Mouse (Mus musculus) kidney, postnatal 36 days (tissue): Measurements from ENCODE around the gene Optn.

ENCODE experiments used
- DNase-seq, 2 experiments: peaks; one replicate each; pipeline ENCODE4 v3.0.0; 2021 to 2022; ENCODE audit warnings: mixed read lengths in 2 of 2

Gene Optn

DNA sequence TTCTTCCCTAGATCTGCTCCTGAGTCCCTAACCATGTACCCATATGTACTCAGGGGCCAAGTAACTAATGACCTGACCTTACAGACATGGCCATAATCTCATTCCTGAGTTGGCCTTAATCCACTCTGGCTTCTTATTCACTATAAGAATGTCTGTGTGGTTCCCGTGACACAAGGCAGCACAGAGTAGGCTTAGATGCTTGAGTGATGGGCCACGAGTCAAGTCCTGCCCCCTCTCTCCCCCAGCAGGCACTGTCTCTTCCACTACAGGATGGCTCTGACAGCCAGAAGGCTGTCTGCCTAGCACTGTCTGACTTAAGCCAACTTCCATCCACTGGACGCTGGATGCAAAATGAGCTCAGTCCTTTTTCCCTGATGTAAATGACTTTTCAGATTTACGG lies 3.9 kb downstream of the Optn start:
- no peak for DNase-seq

DNA sequence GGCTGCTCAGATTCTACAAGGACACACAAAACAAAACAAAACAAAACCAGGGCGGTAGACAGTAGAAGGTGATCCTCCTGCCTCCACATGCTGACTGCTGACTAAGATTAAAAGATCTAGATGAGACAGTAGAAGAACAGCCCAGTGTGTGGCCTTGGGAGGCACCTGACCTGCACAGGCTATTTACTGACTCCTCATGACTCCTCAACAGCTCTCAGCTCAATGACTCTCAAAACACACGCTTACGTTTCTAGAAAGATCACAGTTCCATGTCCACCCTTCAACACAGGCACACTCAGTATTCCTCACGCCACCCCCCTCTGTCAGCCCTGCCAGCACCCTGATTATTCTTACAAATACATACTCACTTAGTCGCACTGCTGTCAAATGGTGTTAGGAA lies 5.4 kb downstream of the Optn start:
- no peak for DNase-seq

DNA sequence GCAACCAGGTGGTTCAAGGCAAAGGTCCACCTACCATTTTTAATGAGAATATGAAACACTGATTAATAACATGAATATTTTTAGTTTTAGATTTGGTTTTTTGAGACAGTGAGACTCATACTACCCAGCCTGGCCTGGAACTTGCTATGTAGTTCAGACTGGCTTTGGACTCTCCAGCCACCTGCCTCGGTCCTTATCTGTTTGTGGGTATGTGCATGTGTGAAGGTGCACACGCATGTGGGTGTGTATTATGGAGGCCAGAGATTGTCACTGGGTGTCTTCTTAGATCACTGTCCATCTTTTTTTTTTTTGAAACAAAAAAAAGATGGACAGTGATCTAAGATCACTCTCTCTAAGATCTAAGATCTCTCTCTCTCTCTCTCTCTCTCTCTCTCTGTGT lies 13.3 kb downstream of the Optn start:
- no peak for DNase-seq

DNA sequence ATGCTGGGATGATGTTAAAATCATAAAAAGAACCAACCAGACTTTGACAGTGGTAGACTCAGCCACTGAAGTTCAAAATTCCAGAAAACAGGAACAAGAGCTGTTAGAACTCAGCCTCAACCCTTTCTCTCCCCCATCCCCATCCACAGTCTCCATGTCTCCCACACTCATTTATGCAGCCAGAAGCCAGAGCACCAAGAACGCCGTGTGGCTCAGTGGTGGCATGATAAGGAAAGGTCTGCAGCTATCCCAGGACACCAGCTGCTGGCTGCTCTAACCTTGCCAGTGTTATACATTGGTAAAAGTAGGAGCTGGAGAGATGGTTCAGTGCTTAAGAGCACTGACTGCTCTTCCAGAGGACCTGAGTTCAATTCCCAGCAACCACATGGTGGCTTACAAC lies 16.8 kb downstream of the Optn start:
- no peak for DNase-seq

DNA sequence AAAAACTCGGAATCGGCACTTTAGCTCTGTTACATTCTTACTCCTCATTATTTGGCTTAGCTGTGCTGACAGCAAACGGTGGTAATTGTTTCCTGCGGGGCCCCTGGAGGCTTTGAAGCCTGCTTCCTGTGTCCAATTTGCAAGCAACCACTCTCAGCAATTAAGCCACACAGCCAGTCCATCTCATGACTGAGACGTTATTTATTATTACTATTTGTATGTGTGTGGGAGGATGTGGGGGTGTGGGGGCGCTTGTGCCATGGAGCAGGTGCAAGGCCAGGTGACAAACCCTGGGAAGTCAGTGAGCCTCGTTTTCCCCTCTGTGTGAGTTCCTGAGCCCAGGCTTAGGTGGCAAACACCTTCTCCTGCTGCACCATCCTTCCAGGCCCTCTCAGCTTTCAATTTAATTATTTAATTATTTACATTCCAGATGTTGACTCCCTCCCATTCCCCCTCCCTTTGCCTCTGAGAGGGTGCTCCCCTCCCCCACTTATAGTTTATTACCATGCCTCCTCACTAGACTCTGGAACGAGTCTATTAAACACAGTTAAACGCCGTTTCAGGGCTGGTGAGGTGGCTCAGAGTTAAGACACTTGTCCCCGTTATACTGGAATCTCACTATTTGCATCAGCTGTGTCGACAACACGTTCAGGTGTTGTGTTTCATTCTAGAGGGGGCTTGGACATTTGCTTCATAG lies 18.4 kb downstream of the Optn start:
- DNase-seq = no peak

DNA sequence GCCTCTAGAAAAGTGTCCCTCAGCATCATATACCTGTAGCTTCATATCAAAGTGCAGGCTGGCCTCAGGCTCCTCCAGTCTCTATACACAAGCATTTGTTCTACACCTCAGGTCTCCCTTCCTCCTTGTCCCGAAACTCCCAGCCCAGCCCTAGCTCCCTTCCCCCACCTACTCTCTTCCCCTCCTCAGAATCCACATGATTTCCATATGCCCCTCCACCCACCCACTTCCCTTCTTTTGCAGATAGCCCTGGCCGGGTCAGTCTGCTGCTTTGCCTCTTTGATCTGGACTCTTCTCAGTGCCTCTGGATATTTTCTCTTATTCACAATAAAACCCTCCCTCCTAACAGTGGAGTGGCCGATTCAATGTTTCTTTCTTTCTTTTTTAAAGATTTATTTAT lies 19.5 kb downstream of the Optn start:
- DNase-seq = no peak

DNA sequence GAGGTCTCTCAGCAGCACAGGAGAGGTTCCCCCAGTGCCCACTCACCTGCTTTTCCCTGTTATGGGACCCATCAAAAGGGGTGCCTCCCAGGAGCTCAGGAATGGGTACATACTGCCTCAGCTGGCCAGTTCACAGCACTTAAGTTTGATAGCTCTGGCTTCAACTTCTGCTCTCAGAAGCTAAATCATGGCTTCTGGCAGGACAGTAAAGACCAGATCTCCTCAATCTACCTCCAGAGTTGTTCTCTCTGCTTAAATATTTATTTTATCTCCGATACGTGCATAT lies 20.4 kb downstream of the Optn start:
- DNase-seq = no peak

DNA sequence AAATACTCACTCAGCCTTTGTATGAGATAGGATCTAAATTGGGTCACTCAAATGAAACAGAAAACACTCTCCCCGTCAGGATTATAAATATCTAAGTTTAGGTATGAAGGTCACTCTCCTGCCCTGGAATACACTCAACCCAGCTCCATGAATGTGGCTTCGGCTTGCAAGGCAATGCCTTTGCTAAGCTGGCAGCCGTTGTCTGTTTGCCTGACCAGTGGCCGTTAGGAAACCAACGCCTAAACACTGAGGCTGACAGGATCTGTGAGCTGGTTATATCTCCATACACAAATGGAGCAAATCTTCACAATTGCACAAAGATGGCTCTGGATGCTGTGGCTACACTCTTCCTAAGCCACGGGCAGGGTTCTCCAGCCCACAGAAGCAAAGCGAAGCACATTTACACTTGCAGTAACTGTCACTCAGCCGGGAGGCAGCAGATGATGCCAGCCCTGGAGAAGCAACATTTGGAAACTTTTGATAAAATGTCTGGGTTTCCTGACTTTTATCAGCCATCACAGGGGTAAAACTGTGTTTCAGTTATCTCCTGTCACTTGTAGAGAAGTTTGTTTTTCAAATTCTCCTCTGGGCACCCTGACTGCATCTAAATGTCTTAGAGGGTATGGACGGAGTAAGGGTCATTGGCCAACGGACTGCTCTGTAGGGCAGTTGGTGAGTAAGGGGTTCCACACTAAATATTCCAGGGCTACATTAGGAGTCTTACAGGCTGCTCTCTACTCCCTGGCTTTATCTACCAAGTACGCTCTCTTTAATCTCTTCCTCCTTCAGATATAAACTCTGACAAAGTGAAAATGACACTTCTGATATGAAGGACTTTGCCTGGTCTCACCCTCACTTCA lies 21.0 kb downstream of the Optn start:
- DNase-seq = no peak

DNA sequence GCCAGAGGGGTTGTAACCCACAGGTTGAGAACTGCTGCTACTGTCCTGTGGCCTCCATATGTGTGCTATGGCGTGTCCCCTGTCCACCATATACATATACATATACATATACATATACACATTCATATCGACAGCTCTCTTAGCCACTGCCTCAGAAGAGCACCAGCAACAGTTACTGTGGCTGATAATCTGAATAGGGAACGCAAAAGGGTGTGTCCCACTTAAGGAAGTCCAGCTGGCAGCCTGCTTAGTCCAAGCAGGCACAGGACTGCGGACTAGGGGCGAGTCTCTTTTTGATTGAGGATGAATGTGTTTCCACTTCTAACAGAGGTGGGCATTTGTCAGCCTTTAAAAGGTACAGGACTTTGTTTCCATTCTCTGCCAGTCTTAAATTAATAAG lies 22.0 kb downstream of the Optn start:
- no peak for DNase-seq

DNA sequence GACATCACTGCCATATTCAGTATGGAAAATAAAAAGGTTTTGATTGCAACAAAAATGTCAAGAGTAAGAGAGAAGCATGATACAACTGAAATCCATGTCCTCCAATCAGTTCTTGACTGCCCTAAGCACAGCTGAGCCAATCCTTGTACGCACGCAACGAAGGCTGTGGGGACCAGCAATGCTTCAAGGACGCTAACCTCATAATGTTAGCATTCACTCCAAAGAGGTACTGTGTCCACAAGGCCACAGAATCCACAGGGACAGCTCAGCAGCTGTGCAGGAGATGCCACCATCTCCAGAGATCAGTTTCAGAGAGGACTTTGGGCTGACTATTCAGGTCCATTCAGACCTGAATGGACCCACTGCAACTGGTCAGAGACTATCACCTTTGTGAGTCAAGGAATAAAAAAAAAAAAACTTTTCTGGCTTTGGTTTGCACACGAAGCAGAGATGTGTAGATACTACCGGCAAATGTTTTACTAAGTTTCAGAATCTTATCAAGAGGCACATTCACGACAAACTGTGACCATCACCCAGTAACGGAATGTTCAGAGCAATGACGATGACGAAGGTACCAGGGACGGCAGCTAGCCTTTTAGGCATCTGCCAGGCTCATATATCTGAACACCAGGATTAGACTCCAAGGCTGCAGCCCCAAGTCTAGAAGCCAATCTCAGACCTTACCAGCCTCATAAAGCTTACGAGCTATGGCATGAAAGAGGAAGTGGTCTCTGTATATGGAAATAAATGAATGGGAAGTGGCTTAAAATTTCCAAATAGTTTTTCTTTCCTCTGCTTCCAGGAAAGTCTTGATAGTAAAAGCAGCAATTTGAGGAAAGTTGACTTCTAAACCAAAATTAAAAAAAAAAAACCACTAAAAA lies 23.3 kb downstream of the Optn start:
- no peak for DNase-seq

DNA sequence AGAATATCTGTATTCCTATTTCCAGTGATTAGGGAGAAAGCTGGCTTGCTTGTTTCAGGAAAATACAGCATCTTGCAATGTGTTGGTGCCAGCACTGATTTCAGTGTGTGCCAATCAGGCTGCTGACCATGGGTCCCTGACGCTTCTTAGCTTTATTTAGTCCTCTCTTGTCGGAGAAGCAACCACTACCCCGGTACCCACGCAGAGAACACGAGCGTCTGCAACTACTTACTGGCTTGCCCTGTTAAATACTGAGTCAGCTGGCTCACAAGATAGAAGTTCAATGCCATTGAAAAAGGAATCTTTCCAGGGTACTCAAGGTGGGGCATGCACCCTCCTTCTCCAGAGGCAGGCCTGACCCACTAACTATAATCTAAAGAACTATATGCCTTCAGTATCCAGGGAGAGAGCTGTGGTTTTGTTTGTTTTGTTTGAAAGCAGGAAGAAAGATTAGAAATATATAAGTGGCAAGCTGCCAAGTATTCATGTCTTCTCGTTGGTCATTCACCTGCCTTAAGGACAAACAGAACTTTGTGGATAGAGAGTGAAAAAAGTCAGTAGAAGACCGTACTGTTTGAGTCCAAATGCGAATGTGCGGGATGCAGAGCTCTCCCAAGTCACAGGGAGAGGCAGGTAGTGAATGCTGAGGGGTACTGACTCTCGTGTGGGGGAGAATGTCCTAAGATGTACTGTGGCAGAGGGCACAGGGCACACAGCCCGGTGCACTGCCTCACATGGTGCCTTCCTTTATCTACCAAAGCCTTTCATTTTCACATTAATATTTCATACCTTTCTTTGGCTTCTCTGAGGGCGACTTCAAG lies 24.3 kb downstream of the Optn start:
- no peak for DNase-seq

DNA sequence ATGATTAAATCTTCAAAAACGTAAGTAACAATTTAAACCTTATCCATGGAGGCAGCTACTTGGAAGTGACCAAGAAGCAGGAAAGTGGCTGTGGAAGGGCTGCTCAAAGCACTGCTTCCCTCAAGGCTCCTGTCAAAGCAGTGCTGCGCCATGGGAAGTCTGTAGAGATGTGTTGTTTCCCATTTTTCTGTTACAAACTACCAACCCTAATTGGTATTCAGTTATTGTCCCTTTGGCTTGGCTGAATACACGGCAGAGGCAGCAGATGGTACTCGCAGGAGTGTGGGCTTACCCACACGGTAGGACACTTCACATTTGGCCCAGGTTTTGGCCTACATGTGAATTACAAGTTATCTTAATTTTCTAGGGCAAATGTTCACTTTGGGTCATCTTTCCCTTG lies 25.5 kb downstream of the Optn start:
- DNase-seq = no peak

DNA sequence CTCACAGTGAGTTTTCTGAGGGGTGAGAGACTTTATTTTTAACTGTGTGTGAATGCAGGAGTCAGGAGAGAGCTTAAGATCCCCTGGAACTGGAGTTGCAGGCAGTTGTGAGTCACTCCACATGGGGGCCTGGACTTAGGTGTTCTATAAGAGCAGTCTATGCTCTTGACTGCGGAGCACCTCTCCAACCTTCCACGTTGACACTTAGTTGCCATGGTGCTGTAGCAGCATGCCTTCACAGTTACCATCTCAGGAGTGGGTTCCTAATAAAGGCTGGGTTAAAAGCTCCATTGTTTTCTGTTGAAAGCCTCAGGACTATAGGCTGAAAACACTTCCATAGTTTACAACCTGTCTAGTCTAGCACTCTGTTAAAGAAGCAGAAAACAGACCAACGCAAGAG lies 26.5 kb downstream of the Optn start:
- no peak for DNase-seq

DNA sequence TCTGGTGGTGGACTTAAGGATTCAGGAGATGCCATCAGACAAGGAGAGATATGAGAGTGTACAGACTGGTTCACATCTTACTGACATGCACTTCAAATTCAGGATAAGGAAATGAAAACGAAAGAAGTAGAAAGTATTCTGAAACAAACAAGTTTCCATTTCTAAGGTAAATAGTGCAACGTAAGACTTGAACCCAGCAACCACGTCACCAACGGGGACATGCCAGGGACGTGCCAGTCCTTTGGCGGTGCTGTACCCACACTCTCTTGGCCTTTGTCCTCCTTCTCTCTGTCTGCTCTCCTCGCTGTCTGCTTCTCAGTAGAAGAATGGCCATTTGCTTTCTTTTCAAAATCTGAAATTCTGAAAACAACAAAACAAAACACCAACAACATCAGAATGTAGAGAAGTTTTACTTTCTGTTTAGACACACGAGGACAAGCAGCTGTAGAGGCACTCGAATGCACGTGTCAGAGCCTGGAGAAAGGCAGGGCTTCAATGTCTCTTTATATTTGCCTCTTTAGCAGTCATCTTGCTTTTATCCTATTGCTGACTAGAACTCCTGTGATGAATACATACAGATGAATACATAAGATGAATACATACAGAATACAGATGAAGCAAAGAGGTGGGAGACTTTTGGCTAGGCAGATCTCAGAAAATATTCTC lies 27.3 kb downstream of the Optn start:
- no peak for DNase-seq

DNA sequence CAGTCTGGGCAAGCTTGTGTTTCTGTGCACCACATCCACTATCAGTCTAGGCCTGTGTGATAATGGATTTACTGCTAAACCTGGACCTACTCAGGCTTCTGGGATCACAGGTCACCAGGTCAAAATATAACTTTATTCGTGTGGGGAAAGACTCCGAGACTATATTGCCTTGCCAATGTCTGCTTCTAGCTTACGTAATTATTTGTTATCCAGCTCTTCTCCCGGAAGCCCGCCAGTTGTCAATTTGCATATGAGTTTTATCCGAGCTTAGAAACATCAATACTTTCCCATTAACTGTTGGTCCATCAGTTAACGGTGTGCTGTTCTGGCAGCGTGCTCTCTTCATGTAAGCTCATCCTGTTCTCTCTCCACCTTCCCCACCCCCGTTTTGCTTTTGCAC lies 28.6 kb downstream of the Optn start:
- no peak for DNase-seq

DNA sequence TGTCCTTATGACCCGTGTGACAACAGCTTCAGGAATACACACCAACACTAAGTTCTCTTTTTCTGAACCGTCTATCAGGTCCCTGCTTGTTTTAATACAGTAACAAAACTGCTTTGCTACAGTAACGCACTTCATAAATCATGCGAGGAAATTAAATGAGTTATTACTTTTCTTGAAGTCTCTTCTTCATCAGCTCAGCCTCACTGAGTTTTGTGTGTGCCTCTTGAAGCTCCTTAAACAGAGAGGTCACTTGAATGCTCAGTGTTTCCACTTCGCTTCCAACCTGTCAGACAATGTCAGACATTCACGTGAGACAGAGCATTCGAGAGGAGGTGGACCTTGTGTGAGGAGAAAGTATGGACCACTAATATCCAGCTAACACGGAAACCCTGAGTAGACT lies 29.1 kb downstream of the Optn start:
- DNase-seq = no peak

DNA sequence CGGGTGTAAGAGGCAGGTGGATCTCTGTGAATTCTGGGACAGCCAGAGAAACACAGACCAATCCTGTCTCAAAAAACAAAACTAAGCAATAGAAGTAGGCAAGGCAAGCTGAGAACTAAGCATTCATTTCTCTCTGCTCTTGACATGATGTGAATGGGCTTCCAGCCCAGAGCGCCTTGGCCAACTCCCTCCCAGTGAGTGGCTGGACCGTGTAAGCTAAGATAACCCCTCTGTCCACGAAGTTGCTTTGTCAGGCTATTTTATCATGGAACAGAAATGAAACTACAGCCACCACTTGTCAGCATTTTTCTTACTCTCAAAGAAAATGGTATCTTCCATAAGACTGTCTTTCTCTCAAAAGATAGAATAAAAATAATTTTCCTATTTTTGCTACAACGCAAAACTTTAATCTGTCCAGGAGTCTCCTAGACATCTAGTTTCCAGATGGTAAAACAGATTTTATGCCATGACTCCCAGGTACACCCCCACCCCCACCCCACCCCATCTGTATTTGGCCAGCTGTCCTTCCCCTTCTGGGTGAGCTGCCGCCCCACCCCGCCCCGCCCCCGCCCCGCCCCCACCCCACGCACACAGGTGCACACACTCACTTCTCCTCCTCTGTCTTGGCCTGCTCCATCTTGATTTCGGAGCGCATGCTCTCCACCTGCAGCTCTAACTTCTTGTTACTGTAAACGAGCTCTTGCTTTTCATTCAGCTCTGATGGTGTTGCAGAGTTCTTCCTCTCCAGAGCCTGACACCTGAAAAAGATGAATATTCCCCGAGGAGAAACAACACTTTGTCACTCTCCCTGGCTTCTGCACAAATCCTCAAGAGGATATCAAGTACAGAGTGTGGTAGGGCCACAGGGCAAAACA lies 30.1 kb downstream of the Optn start:
- DNase-seq = peak in 1 of 2 experiments; percentile 12

DNA sequence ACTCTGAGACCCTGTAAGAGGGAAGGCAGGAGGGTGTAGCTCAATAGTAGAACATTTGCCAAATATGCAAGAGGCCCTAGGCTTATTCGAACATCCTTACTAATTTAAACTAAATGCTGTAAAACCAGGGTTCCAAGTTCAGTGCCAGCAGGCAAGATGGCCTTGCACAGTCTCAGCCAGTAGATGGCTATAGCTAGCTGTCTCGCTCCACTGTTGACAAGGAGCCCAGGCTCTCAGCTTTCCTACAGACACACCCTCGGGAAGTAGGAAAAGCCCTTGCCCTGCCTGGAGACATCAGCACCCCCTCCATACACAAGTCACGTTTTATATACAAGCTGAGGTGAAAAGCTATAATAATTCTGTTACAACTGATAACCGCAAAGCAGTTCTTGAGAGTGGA lies 31.2 kb downstream of the Optn start:
- no peak for DNase-seq

DNA sequence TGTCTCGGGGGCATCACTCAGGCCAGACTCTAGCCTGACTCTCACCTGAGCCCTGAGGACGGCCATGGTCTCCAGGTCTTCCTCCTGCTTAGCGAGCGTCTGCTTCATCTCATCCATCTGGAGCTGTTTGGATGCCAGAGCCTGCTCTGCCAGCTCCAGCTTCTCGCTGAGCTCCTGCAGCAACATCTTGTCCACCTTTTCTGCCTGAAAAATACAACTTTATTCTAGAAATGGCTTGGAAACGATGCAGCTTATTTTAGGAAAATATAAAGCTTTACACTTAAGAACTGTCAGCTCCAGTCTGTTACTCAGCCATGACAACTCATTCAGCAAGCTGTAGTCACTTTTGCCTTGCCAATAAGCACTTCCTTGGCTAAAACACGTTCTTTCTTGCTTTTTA lies 32.6 kb downstream of the Optn start:
- DNase-seq = no peak

DNA sequence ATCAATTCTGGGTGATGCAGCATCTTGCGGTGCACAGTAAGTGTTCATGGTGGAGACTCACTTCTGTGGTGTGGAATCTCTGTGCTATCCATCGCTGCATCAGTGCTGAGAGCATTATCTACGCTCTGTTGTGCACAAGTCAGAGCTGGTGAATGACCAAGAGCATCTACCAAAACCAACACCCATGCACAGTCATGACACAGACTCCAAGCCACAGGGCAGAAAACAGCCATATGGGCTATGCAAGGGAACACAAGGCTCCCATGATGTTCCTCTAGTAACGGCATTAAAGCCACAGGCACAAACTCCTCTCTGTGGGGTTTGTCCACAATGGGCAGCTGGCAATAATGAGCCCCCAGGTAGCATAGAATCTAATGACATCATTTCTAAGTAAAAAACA lies 34.0 kb downstream of the Optn start:
- DNase-seq = no peak

DNA sequence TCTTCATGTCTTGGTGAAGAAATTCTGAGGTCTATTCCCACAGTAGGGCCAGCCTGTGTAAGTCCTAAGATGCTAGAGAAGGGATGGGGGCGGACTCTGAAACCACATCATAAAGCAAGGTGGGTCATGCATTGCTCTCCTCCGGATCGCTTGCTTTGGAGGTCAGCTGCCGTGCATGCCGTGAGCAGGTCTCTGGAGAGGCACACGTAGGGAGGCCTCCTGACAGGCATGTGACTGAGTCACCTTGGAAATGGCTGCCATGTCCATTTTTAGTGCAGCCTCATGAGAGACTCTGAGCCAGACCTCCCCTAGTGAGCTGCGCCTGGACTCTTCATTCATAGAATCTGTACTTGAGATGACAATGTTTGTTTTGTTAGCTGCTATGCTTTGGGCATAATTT lies 35.8 kb downstream of the Optn start:
- DNase-seq = no peak
